Mouse (Mus musculus): ENCODE measurements at regions not wholly inside any gene's neighbourhood (a gene's known extent, or its start where the extent isn't known, plus 50 kb on each side); places are given as distances from the start of the nearest gene placed in this dataset.

DNA sequence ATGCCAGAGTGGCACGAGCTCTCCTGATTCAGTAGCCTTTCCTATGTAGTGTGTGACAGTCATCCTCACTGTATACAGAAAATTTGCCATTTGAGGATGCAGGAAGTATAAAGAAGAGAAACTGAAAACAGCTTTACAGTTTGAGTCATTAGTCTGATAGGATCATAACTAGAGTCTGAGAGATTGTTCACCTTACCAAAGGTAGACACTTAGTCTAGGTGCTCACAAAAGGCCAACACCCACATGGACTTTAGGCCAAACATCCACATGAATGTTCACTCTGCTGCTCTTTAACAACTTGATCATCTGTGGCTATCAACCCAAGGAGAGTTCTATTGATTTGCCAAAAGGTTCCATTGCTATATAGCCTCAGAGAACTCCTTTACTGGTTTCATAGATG is 547.2 kb downstream of the Tns1 start:
- ATAC-seq (replicated peaks; ENCODE audit: low FRiP score, poor library complexity, severe bottlenecking) = no peak

DNA sequence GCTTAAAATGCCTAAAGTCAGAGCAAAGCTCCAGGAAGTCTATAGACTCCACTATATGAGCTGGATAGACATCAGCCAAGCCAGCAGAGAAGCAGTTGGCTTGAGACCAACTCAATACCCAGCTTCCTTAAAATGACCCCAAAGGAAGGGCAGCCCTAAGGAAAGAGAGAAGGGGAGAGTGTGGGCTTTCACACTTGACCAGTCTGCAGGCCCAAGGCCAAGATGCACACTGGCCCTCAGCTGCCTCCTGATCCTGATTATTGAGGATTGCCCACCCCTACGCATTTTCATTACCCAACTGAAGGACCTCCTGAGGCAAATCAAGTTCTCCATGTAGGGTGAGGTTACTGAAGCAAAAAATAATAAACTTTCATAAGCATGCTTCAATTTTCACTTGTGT is 548.6 kb downstream of the Tns1 start:
- ATAC-seq (replicated peaks; ENCODE audit: low FRiP score, poor library complexity, severe bottlenecking) = no peak

DNA sequence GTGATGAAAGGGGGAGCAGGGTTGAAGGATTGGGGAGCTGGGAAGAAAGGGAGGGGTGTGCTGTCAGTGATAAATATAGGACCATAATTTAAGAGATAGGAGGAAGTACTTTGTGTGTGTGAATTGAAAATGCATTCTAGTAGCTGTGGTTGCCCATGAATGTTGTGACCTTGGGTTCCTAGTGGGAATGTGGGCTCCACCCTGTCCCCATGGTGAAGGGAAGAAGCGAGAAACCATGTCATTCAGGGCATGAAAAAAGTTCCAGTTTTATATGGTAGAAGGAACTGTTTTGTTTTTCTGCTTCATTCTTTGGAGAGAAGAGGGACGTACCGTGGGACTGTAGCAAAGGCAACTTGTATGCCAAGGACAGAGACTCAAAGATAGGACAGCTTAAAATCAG is 553.3 kb downstream of the Tns1 start:
- no peak for ATAC-seq (replicated peaks; ENCODE audit: low FRiP score, poor library complexity, severe bottlenecking)

DNA sequence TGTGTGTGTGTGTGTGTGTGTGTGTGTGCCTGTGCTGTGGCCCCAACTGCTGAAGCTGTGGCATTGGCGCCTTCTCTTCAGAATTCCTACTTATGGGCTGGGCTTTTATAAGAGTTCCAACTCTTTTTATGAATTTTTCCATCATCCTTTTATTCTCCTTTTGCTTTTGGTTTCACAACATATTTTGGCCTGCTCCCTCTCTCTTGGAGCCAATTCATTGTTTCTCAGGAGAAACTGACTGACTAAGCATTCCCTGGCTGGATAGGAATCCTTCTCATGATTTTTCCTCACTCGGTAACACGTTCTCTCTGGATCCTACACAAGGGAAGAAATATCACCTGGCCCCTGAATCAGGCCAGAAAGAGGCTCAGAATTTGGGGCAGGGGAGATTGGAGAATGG is 551.1 kb upstream of the Tnp1 start:
- ATAC-seq (replicated peaks; ENCODE audit: low FRiP score, poor library complexity, severe bottlenecking) = no peak

DNA sequence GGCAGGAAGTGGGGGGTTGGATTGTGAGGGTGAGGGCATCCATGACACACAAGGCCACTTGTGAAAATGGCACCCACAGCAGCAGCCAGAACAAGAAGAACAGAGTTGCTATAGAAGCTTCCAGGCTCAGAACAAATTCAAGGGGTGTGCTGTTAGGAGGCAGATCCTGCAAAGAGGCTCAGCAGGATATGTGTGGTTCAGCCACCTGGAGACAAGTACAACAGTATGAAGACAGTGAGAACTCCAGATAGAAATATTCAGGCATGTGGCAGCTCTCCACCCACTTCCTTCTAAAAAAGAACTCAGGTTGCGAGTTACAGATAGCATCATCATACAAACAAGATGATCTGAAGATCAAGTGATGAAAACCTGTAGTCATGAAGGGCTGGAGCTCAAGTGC is 544.9 kb upstream of the Tnp1 start:
- ATAC-seq (replicated peaks; ENCODE audit: low FRiP score, poor library complexity, severe bottlenecking) = no peak

DNA sequence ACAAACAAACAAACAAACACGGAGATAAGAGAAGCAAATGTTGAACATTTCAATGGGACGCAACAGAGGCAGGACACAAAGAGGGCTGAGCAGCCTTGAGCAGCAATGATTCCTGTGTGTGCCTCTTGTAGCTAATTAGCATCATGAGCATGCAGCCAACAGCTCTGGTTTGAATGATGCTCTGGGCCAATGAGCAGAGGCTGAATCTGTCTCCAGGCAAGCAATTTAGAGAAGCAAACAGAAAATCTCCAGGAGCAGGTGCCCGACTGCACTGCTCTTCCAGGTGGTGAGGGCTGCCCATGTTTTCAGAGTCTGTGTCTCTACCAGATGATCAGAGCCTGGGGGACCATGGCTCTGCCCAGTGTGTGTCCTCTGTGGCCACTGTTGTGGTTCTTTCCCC is 532.2 kb upstream of the Tnp1 start:
- ATAC-seq (replicated peaks; ENCODE audit: low FRiP score, poor library complexity, severe bottlenecking) = no peak

DNA sequence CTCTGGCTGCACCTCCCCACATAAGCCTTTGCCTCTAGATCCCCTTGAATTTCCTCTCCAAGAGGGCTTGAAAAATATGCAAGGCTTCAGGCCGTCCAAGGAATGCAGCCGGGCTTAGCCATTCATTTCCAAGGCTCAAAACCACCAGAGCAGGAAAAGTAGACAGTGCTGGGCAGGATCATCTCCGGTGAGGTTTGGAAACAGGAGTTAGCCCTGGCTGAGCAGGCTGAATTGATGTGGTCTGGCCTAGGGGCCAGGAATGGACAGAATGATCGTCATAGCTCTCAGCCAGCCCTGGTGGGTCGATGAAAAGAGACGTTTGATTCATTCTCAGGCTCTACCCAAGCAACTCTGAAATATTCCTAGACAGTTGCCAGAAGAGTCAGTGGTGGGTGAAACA is 529.7 kb upstream of the Tnp1 start:
- no peak for ATAC-seq (replicated peaks; ENCODE audit: low FRiP score, poor library complexity, severe bottlenecking)

DNA sequence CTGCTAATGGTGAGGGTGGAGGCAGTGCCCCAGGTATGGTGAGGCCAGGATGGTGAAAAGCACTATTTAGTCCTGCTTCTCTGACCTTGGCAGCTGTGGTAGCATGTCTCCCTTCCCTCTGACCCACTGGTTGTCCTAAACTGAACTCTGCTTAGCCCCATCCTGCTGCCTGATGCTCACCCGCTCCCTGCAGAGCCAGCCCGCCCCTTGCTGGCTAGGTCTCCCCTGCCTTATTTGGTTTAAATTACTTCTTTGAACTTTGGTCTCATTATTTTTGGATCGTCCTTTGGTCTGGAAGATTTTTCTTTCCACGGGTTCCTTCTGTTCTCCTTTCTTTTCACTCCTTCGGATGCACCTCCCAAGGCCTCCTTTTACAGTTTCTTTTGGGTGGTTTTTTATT is 525.7 kb upstream of the Tnp1 start:
- ATAC-seq (replicated peaks; ENCODE audit: low FRiP score, poor library complexity, severe bottlenecking) = no peak

DNA sequence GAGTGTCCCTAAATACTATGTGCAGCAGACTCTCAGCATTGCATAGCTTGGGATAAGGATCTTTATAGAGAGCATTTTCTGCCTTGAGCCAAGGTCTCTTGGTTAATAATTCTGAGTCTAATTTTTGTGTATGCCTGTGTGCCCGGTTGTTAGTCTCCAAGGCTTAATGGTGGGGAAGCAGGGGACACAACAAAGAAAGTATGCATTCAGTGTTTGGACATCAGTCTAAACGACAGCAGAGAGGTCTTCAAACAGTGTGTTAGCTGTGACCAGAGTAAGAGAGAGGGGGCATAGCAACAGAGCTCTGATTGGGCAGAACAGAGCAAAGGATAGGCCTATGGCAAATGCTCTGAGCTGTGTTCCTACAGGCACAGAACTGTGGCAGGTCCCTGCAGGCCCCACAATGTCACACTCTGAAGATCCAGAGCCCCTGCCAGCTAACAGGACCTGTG is 522.7 kb upstream of the Tnp1 start:
- ATAC-seq (replicated peaks; ENCODE audit: low FRiP score, poor library complexity, severe bottlenecking) = no peak

DNA sequence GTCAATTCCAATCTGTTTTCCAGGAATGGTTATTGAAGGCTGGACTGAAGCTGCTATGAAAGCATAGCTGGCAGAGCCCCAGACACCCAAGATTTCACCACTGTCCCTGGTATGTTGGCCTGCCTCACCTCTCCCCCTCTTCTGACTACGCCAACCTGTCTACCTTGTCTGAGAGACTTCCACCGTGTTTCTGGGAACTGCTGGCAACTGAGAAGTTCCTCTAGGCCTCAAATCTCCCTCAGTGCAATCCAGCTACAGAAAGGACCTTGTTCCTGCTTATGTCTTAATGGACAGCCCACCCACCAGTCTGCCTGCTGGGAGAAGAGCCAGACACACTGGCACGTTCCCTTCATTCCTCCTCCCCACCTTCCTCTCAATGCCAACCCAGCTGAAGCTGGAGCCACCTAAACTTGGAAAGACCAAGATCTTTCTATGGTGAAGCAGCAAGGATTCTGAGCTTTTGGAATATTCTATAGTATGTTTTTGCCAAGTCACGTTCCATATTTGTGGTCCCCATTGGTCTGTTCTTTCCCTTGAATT is 520.1 kb upstream of the Tnp1 start:
- ATAC-seq (replicated peaks; ENCODE audit: low FRiP score, poor library complexity, severe bottlenecking) = no peak

DNA sequence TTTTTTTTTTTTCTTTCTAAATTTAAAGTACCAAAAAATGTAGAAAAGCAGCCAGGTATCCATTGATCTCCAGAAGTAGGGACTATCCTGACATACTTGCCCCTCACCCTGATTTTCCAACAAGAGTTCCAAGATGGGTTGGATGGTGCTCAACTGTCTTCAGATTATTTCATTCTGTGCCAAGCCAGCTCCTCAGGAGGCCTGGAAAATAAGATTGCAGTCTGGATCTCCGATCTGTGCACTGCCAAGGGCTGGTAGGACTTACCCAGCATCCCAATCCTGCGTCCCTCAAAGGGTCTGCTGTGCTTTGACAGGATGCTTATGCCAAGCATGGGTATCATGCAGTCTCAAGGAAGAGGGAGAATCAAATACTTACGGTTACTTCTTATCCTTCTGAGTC is 517.8 kb upstream of the Tnp1 start:
- ATAC-seq (replicated peaks; ENCODE audit: low FRiP score, poor library complexity, severe bottlenecking) = no peak

DNA sequence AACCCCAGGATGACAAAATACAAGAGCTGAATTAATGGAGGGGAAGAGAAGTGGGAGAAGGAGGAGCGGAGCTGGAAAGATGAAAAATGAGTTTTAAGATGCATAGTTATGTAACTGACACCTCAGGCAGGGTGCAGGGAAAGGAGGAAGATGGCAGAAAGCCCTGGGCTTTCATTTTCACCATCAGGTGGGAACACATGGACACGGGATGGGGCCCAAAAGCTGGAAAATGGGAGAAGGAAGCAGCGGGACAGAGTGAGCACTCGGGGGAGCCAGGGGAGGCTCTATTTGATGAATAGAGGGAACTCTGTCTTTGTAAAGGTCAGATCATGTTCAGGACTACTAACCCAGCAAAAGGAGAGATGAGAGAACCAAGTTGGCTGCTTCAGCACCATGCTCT is 516.6 kb upstream of the Tnp1 start:
- no peak for ATAC-seq (replicated peaks; ENCODE audit: low FRiP score, poor library complexity, severe bottlenecking)

DNA sequence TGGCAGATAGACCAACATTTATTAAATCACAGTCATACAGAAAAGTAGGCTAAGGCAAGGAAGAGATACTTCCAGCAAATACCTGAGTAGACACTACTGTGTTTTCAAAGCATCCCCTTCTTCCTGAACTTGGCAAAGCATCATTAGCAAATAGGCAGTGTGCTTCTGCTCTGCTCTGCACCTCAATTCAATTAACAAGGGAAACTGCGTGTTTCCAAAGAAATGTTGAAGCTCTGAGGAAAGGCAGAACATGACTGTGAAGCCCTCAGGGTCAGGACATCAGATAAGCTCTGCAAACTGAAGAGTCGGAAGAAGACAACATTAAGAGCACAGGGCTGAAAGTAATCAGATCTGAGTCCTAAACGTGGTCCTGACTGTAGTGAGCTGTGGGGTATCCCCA is 516.1 kb upstream of the Tnp1 start:
- ATAC-seq (replicated peaks; ENCODE audit: low FRiP score, poor library complexity, severe bottlenecking) = no peak

DNA sequence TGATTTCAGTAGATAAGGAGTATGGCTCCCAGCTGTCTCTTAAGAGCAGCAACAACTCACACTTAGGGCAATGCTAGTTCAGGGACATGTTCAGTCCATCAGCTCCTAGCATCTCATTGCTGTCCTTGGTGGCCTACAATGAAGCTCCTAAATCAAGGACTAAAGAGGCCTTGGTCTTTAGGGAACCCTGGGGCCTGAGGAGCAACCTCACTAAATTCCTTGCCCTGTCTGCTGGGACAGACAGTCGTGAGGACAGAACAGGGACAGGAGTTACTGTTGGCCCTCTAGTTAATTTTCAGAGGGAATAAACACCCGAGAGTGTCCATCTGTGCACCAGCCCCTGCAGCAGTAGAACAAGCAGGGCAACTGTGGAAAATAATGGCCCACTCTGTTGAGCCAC is 514.6 kb upstream of the Tnp1 start:
- ATAC-seq (replicated peaks; ENCODE audit: low FRiP score, poor library complexity, severe bottlenecking) = no peak

DNA sequence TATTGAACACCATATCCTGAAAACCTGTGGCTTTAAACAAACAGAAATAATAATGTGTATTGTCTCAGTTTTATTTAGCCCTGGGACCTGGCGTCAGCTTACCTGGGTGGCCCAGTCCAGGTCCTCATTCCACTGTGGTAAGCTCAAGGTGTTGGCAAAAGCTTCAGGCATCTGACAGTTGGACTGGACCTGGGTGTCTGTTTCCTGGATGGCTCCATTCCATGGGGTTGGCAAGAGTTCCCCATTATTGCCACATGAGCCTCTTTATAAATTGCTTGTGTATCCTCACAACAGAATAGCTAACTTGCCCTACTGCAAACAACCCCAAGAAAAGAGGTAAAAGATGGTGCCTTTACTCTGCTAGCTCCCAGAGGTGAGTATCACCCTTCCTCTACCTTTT is 512.9 kb upstream of the Tnp1 start:
- no peak for ATAC-seq (replicated peaks; ENCODE audit: low FRiP score, poor library complexity, severe bottlenecking)

DNA sequence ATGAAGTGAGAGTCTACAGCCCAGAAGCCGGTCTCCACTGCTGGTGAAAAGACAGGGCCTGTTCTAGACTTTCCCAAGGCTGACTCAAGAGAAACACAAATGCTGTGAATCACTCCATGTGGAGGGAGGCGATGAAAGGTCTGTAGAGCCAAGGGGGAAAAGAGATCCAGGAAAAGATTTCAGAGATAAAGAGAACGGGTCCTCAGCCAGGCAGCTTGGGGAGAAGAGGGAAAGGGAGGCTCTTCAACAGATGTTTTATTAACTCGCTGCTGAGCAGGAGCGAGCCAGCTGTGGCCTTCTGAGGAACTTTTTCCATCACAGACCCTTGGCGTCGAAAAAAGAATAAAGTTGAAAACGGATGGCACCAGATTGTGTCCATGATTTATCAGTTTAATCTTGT is 500.7 kb upstream of the Tnp1 start:
- no peak for ATAC-seq (replicated peaks; ENCODE audit: low FRiP score, poor library complexity, severe bottlenecking)

DNA sequence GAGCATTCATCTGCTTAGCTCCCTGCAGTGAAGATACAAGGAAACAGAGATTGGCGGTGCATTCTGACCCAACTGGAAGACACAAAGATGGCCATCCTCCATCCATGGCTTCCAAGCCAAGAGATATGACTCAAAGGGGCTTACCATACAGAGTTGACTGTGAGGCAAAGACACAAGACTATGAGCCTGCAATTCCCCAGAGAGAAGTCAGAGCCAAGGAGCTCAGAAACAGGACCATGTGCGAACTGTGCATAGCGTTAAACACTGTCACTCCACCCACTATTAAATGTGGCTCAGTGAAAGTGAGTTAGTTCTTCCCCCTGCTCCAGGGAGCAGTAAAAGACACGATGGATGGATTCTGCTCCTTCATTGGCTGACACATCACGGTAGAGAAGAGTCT is 500.1 kb upstream of the Tnp1 start:
- no peak for ATAC-seq (replicated peaks; ENCODE audit: low FRiP score, poor library complexity, severe bottlenecking)

DNA sequence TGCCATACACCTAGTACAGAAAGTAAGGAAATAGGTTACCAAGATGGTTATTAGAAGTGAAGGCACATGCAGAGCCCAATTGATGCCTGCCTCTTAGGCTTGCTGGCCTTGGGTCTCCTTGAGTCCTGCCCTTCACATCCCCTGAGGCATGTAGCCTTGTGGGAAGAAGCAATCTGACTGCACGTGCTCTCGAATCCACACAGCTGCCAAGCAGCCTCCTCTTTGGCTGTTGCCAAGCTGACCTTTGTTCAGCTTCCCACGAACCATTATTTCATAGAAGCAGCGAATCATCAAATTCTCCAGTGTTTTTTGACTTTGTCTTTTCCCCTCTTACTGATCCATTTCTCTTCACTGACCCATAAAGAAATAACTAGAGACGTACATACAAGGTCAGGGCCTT is 498.1 kb upstream of the Tnp1 start:
- ATAC-seq (replicated peaks; ENCODE audit: low FRiP score, poor library complexity, severe bottlenecking) = no peak

DNA sequence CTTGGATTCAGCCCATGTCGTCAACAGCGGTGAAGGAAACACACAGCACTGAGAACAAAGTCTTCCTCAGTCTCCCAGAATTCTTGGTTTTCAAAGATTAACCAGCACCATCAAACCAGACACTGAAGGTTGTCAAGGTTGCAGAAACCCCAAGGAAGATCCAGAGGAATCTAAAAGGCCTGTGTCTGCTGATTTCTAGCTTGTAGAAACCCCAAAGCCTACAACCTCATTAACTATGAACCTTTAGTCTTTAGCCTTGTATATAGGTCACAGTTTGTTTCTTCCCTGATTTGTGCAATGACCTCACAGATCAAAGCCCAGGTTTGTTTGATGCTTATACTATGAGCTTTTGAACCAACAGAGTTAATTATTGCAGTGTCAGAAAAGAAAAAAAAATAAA is 497.1 kb upstream of the Tnp1 start:
- no peak for ATAC-seq (replicated peaks; ENCODE audit: low FRiP score, poor library complexity, severe bottlenecking)

DNA sequence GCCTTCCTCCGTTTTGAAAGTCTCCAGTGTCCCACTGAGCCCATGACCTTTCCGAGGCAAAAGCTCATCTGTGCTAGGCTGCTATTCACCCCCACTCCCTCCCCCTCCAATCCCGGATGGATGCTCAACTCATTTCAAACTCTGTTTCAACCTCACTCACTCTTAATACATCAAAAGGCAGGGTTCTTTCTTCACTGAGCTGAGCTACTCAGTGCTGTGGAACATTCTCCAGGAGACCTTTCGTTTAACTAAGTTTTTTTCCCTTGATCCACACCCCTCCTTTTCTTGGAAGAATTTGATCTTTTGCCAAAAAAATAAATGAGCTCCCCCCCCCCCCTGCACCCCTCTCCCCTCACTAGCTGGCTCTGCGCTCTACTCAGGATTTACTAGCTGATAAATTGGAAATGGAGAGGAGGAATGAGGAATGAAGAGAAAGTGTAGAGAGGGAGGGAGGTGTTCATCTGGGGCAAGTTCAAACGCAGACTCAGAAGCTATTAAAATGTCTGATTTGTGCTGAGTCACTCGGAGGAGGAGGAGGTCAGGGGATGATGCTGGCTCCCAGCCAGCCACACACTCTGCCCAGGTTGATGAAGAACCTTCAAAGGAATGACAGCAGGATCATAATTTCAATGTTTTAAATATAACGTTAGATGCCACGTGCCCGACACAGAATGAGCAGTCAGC is 491.5 kb upstream of the Tnp1 start:
- no peak for ATAC-seq (replicated peaks; ENCODE audit: low FRiP score, poor library complexity, severe bottlenecking)

DNA sequence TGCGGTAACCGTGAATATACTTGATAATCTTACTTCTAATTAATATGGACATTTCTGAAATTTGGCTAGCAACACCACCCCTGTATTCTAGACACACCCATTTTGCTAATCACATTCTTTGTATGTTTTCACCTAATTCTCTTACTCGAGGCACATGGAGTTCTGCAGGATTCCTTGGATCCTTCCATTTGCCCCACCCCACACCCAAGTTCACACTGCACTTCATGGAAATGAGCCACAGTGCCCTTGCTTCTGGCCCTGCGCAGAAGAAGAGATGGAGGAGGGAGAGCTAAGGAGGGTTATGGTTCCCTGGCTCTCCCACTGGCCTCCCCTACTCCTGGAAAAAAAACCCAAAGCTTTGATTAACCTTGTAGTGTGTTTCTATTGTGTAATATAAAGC is 487.9 kb upstream of the Tnp1 start:
- ATAC-seq (replicated peaks; ENCODE audit: low FRiP score, poor library complexity, severe bottlenecking) = no peak

DNA sequence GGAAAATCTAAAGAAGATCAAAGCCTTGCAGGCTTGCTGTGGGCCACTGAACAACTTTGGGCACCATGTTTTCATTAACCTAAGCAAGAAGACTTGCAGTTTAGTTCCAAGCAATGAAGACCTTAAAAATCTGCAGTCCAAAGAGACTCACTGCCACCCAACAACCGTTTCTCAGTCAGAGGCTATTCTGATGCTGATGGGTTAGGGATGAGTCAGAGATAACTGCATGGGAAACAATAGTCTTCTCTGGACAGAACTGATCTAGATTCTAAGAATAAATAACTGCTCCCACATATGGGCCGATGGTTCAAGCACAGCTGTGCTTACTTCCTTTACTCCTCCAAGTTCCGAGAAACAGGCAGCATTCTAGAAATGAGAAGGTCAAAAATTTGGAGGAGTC is 485.0 kb upstream of the Tnp1 start:
- no peak for ATAC-seq (replicated peaks; ENCODE audit: low FRiP score, poor library complexity, severe bottlenecking)

Measured in erythroblast, adult 5-6 weeks (primary cell).